In genomic region chr19:4201291-4201909, GRCm38 (mm10) we compare ENCODE assay signal across 8 mouse cellular contexts. TPM values are rescaled to one million over a fixed set of nuclear protein-coding genes. Genes with fewer than 3 reads are reported as not detected.
A peak's percentile ranks its signal among the peaks of the same experiment; 100 is the strongest.
DNase-seq lines count a peak whose midpoint lies in the region; ATAC-seq and TF ChIP-seq lines count a peak whose summit lies in the region.

Gene Rad9a, minus strand, starts transcription at chr19:4201662.

- no peak for TF ChIP-seq CTCF in bone marrow macrophage, adult 2 months (IDR thresholded peaks at IDR 0.05; ENCODE audit: low read depth, low read length)
- TF ChIP-seq CTCF in embryonic fibroblast, embryonic 13.5 days (IDR thresholded peaks at IDR 0.05; ENCODE audit: borderline replicate concordance, insufficient read depth, low read length): no peak

- under 1% methylated on average over 34 of the region's 34 CpGs for WGBS in kidney, embryonic 14.5 days
- WGBS in limb, embryonic 15.5 days: under 1% methylated on average over 34 of the region's 34 CpGs

- peak within 1 kb of the TSS; percentile 52 for H3K27ac ChIP-seq in bone marrow macrophage, adult 2 months (ENCODE audit: insufficient read depth, low read depth, low read length)
- H3K27ac ChIP-seq in embryonic fibroblast, embryonic 13.5 days (ENCODE audit: insufficient read depth, low read length): peak within 1 kb of the TSS; percentile 33
- peak within 1 kb of the TSS; percentile 12; the same call in 1 of the 2 replicates for H3K27ac ChIP-seq in kidney, embryonic 14.5 days (ENCODE audit: low read depth, low read length)
- peak within 1 kb of the TSS; percentile 69 for H3K27ac ChIP-seq in limb, embryonic 15.5 days

- peak; percentile 85 for ATAC-seq in kidney, embryonic 14.5 days (ENCODE audit: low FRiP score, low TSS enrichment)
- ATAC-seq in limb, embryonic 15.5 days (ENCODE audit: insufficient number of reproducible peaks, low FRiP score, low TSS enrichment, low read depth): peak; percentile 80

- no peaks in the 10 kb centered on the region; the same call in 1 of the 2 replicates for H3K27me3 ChIP-seq in kidney, embryonic 14.5 days (ENCODE audit: control insufficient read depth, insufficient read depth, low read length)
- 0 out of 2 replicates have a peak, but pooled peaks cover 2% of the 10 kb centered on the region for H3K27me3 ChIP-seq in limb, embryonic 15.5 days

- H3K9me3 ChIP-seq in kidney, embryonic 14.5 days (ENCODE audit: control insufficient read depth, low read length): no peaks in the 10 kb centered on the region
- no peaks in the 10 kb centered on the region for H3K9me3 ChIP-seq in limb, embryonic 15.5 days

- H3K9ac ChIP-seq in kidney, embryonic 14.5 days (ENCODE audit: low read depth, low read length): peak within 1 kb of the TSS; percentile 83
- H3K9ac ChIP-seq in limb, embryonic 15.5 days: peak within 1 kb of the TSS; percentile 60

- peak within 1 kb of the TSS; percentile 70 for H3K4me3 ChIP-seq in bone marrow macrophage, adult 2 months (ENCODE audit: insufficient read depth, low read length)
- peak within 1 kb of the TSS; percentile 61 for H3K4me3 ChIP-seq in embryonic fibroblast, embryonic 13.5 days (ENCODE audit: insufficient read depth, low read length)
- H3K4me3 ChIP-seq in kidney, embryonic 14.5 days (ENCODE audit: low read length): peak within 1 kb of the TSS; percentile 71
- peak within 1 kb of the TSS; percentile 59 for H3K4me3 ChIP-seq in limb, embryonic 15.5 days

- TF ChIP-seq POLR2A in bone marrow macrophage, adult 2 months (IDR thresholded peaks at IDR 0.05; ENCODE audit: borderline replicate concordance, low read depth, low read length): no peak
- peak; percentile 88 for TF ChIP-seq POLR2A in embryonic fibroblast, embryonic 13.5 days (IDR thresholded peaks at IDR 0.05; ENCODE audit: low read depth, low read length)

- peaks cover 31% of the 10 kb centered on the region for H3K4me1 ChIP-seq in bone marrow macrophage, adult 2 months (ENCODE audit: control insufficient read depth, insufficient read depth, low read length)
- H3K4me1 ChIP-seq in embryonic fibroblast, embryonic 13.5 days (ENCODE audit: control insufficient read depth, insufficient read depth, low read length): peaks cover 10% of the 10 kb centered on the region
- H3K4me1 ChIP-seq in kidney, embryonic 14.5 days (ENCODE audit: control insufficient read depth, insufficient read depth, low read length): peaks cover 19% of the 10 kb centered on the region
- peaks cover 31% of the 10 kb centered on the region for H3K4me1 ChIP-seq in limb, embryonic 15.5 days

- peak within 1 kb of the TSS; percentile 82 for H3K4me2 ChIP-seq in kidney, embryonic 14.5 days (replicated peaks; ENCODE audit: low read depth, low read length)
- peak within 1 kb of the TSS; percentile 88 for H3K4me2 ChIP-seq in limb, embryonic 15.5 days

- peaks cover 36% of the 10 kb centered on the region; the same call in 1 of the 2 replicates for H3K36me3 ChIP-seq in kidney, embryonic 14.5 days (ENCODE audit: control insufficient read depth, insufficient read depth, low read length)
- peaks cover 28% of the 10 kb centered on the region for H3K36me3 ChIP-seq in limb, embryonic 15.5 days

- DNase-seq in A20 (ENCODE audit: low read depth, low spot score): peak; percentile 97
- DNase-seq in heart, adult 9 months (ENCODE audit: low spot score in 2 of 2): peak; percentile 97 to 98
- peak; percentile 87 to 89 for DNase-seq in monocyte, adult 2 months (ENCODE audit: low read depth in 1 of 2, low spot score in 2 of 2)
- DNase-seq in spleen, postnatal 36 days (ENCODE audit: low spot score in 2 of 2): peak; percentile 97 to 99

RNA-seq across cellular contexts. Expression of gene Rad9a, which starts in this region (rescaled TPM):
- polyA plus RNA-seq in bone marrow macrophage, adult 2 months (2012; ENCODE audit: insufficient read depth, insufficient read length, missing spikeins): 25.1 and 27.2 TPM in 2 replicates
- polyA plus RNA-seq in embryonic fibroblast, embryonic 13.5 days (2011; ENCODE audit: insufficient read length, low read depth, missing spikeins): 25.5 and 32.3 TPM in 2 replicates
- 34.7 and 39.5 TPM in 2 replicates for polyA plus RNA-seq in kidney, embryonic 14.5 days (2014; fragmentation: Nextera tagmentation; extraction: Ambion mirVana)
- polyA plus RNA-seq in limb, embryonic 15.5 days (2015; fragmentation: Nextera tagmentation; extraction: Ambion mirVana): 31.6 and 33.5 TPM in 2 replicates

Comparison
In these comparisons a context has a peak if more than half of its experiments do, and no peak if none do; other contexts are left out.
1. Peak in every context shown above with its lines: DNase-seq, ATAC-seq, H3K4me3 ChIP-seq and H3K27ac ChIP-seq.
2. H3K27ac ChIP-seq: peak in every context shown above with its lines; median percentile 69 in limb, embryonic 15.5 days; 52 in bone marrow macrophage, adult 2 months; 33 in embryonic fibroblast, embryonic 13.5 days; 12 in kidney, embryonic 14.5 days.